Mouse (Mus musculus): Measurements from ENCODE around the gene Impg2. TPM values are rescaled to one million over a fixed set of nuclear protein-coding genes. Genes with fewer than 3 reads are reported as not detected.

Impg2 gene
- polyA plus RNA-seq, 1 experiment from 2014 or later = not detected

GRCm38 (mm10) chr16:56286076-56286475 is 82.0 kb downstream of the Impg2 start:
- DNase-seq (ENCODE audit: low spot score) (no peak), ATAC-seq (ENCODE audit: insufficient number of reproducible peaks, low FRiP score, low TSS enrichment, low read depth) (no peak)
- Histone ChIP-seq H3K36me3 (ENCODE audit: control insufficient read depth, insufficient read depth, low read length) (no peaks in the 10 kb centered on the region), H3K4me1 (ENCODE audit: control insufficient read depth, insufficient read depth, low read length) (no peaks in the 10 kb centered on the region), H3K27me3 (ENCODE audit: control insufficient read depth, insufficient read depth, low read length) (no peaks in the 10 kb centered on the region), H3K9ac (ENCODE audit: low read length) (no peak overlapping the region), H3K9me3 (ENCODE audit: control insufficient read depth, low read length) (no peaks in the 10 kb centered on the region), H3K4me2 (ENCODE audit: low read depth, severe bottlenecking) (no peak overlapping the region), H3K27ac (replicated peaks; ENCODE audit: low read depth, low read length) (no peak overlapping the region), H3K4me3 (ENCODE audit: low read depth, low read length) (no peak overlapping the region)
- WGBS = 79% methylated on average over 5 of the region's 5 CpGs

GRCm38 (mm10) chr16:56286977-56287376 is 82.9 kb downstream of the Impg2 start:
- Histone ChIP-seq H3K4me2 (ENCODE audit: low read depth, severe bottlenecking) (no peak overlapping the region), H3K9ac (ENCODE audit: low read length) (no peak overlapping the region), H3K27ac (replicated peaks; ENCODE audit: low read depth, low read length) (no peak overlapping the region), H3K36me3 (ENCODE audit: control insufficient read depth, insufficient read depth, low read length) (no peaks in the 10 kb centered on the region), H3K27me3 (ENCODE audit: control insufficient read depth, insufficient read depth, low read length) (no peaks in the 10 kb centered on the region), H3K4me3 (ENCODE audit: low read depth, low read length) (no peak overlapping the region), H3K9me3 (ENCODE audit: control insufficient read depth, low read length) (no peaks in the 10 kb centered on the region), H3K4me1 (ENCODE audit: control insufficient read depth, insufficient read depth, low read length) (no peaks in the 10 kb centered on the region)
- DNase-seq (ENCODE audit: low spot score) (no peak), ATAC-seq (ENCODE audit: insufficient number of reproducible peaks, low FRiP score, low TSS enrichment, low read depth) (no peak)
- 96% methylated on average over 2 of the region's 2 CpGs for WGBS

GRCm38 (mm10) chr16:56294887-56295286 is 90.8 kb downstream of the Impg2 start:
- Histone ChIP-seq H3K4me3 (ENCODE audit: low read depth, low read length) (no peak overlapping the region), H3K9ac (ENCODE audit: low read length) (no peak overlapping the region), H3K9me3 (ENCODE audit: control insufficient read depth, low read length) (no peaks in the 10 kb centered on the region), H3K4me1 (ENCODE audit: control insufficient read depth, insufficient read depth, low read length) (no peaks in the 10 kb centered on the region), H3K36me3 (ENCODE audit: control insufficient read depth, insufficient read depth, low read length) (no peaks in the 10 kb centered on the region), H3K4me2 (ENCODE audit: low read depth, severe bottlenecking) (no peak overlapping the region), H3K27ac (replicated peaks; ENCODE audit: low read depth, low read length) (no peak overlapping the region), H3K27me3 (ENCODE audit: control insufficient read depth, insufficient read depth, low read length) (peaks cover 6% of the 10 kb centered on the region)
- ATAC-seq (ENCODE audit: insufficient number of reproducible peaks, low FRiP score, low TSS enrichment, low read depth) (no peak), DNase-seq (ENCODE audit: low spot score) (no peak)
- WGBS = 34% methylated on average over 1 of the region's 1 CpGs

- H3K36me3 ChIP-seq (ENCODE audit: control insufficient read depth, insufficient read depth, low read length) = no peaks in the 10 kb centered on the region
- peaks cover 6% of the 10 kb centered on the region for H3K27me3 ChIP-seq (ENCODE audit: control insufficient read depth, insufficient read depth, low read length)
- ATAC-seq (ENCODE audit: insufficient number of reproducible peaks, low FRiP score, low TSS enrichment, low read depth) = no peak
- H3K4me1 ChIP-seq (ENCODE audit: control insufficient read depth, insufficient read depth, low read length) = no peaks in the 10 kb centered on the region
- WGBS = 82% methylated on average over 3 of the region's 3 CpGs
- no peak overlapping the region for H3K4me2 ChIP-seq (ENCODE audit: low read depth, severe bottlenecking)
- no peak overlapping the region for H3K9ac ChIP-seq (ENCODE audit: low read length)
- H3K9me3 ChIP-seq (ENCODE audit: control insufficient read depth, low read length) = no peaks in the 10 kb centered on the region
- no peak overlapping the region for H3K27ac ChIP-seq (replicated peaks; ENCODE audit: low read depth, low read length)
- no peak for DNase-seq (ENCODE audit: low spot score)
- H3K4me3 ChIP-seq (ENCODE audit: low read depth, low read length) = no peak overlapping the region
Observed at GRCm38 (mm10) chr16:56295888-56296648, 92.0 kb downstream of the Impg2 start.

- Histone ChIP-seq H3K27me3 (ENCODE audit: control insufficient read depth, insufficient read depth, low read length) (peaks cover 6% of the 10 kb centered on the region), H3K9me3 (ENCODE audit: control insufficient read depth, low read length) (no peaks in the 10 kb centered on the region), H3K4me1 (ENCODE audit: control insufficient read depth, insufficient read depth, low read length) (no peaks in the 10 kb centered on the region), H3K4me2 (ENCODE audit: low read depth, severe bottlenecking) (no peak overlapping the region), H3K4me3 (ENCODE audit: low read depth, low read length) (no peak overlapping the region), H3K36me3 (ENCODE audit: control insufficient read depth, insufficient read depth, low read length) (no peaks in the 10 kb centered on the region), H3K27ac (replicated peaks; ENCODE audit: low read depth, low read length) (no peak overlapping the region), H3K9ac (ENCODE audit: low read length) (no peak overlapping the region)
- no peak for ATAC-seq (ENCODE audit: insufficient number of reproducible peaks, low FRiP score, low TSS enrichment, low read depth)
- WGBS = 81% methylated on average over 6 of the region's 6 CpGs
- DNase-seq (ENCODE audit: low spot score) = no peak
Observed at GRCm38 (mm10) chr16:56298248-56298647, 94.1 kb downstream of the Impg2 start.

- Histone ChIP-seq H3K9me3 (ENCODE audit: control insufficient read depth, low read length) (no peaks in the 10 kb centered on the region), H3K27ac (replicated peaks; ENCODE audit: low read depth, low read length) (no peak overlapping the region), H3K4me2 (ENCODE audit: low read depth, severe bottlenecking) (no peak overlapping the region), H3K4me1 (ENCODE audit: control insufficient read depth, insufficient read depth, low read length) (no peaks in the 10 kb centered on the region), H3K9ac (ENCODE audit: low read length) (no peak overlapping the region), H3K27me3 (ENCODE audit: control insufficient read depth, insufficient read depth, low read length) (peaks cover 5% of the 10 kb centered on the region), H3K36me3 (ENCODE audit: control insufficient read depth, insufficient read depth, low read length) (no peaks in the 10 kb centered on the region), H3K4me3 (ENCODE audit: low read depth, low read length) (no peak overlapping the region)
- ATAC-seq (ENCODE audit: insufficient number of reproducible peaks, low FRiP score, low TSS enrichment, low read depth) (no peak), DNase-seq (ENCODE audit: low spot score) (no peak)
- 86% methylated on average over 2 of the region's 2 CpGs for WGBS
Observed at GRCm38 (mm10) chr16:56298836-56299235, 94.7 kb downstream of the Impg2 start.

- Histone ChIP-seq H3K9ac (ENCODE audit: low read length) (no peak overlapping the region), H3K4me3 (ENCODE audit: low read depth, low read length) (no peak overlapping the region), H3K27me3 (ENCODE audit: control insufficient read depth, insufficient read depth, low read length) (no peaks in the 10 kb centered on the region), H3K4me1 (ENCODE audit: control insufficient read depth, insufficient read depth, low read length) (no peaks in the 10 kb centered on the region), H3K4me2 (ENCODE audit: low read depth, severe bottlenecking) (no peak overlapping the region), H3K27ac (replicated peaks; ENCODE audit: low read depth, low read length) (no peak overlapping the region), H3K9me3 (ENCODE audit: control insufficient read depth, low read length) (no peaks in the 10 kb centered on the region), H3K36me3 (ENCODE audit: control insufficient read depth, insufficient read depth, low read length) (no peaks in the 10 kb centered on the region)
- WGBS = 44% methylated on average over 4 of the region's 4 CpGs
- ATAC-seq (ENCODE audit: insufficient number of reproducible peaks, low FRiP score, low TSS enrichment, low read depth) (no peak; the same call in 1 of the 2 replicates), DNase-seq (ENCODE audit: low spot score) (no peak)
Observed at GRCm38 (mm10) chr16:56302996-56303395, 98.9 kb downstream of the Impg2 start.

- H3K4me3 ChIP-seq (ENCODE audit: low read depth, low read length) = no peak overlapping the region
- H3K9me3 ChIP-seq (ENCODE audit: control insufficient read depth, low read length) = no peaks in the 10 kb centered on the region
- H3K9ac ChIP-seq (ENCODE audit: low read length) = no peak overlapping the region
- no peak overlapping the region for H3K27ac ChIP-seq (replicated peaks; ENCODE audit: low read depth, low read length)
- H3K4me2 ChIP-seq (ENCODE audit: low read depth, severe bottlenecking) = no peak overlapping the region
- WGBS = 78% methylated on average over 4 of the region's 4 CpGs
- H3K27me3 ChIP-seq (ENCODE audit: control insufficient read depth, insufficient read depth, low read length) = no peaks in the 10 kb centered on the region
- DNase-seq (ENCODE audit: low spot score) (no peak), ATAC-seq (ENCODE audit: insufficient number of reproducible peaks, low FRiP score, low TSS enrichment, low read depth) (no peak)
- no peaks in the 10 kb centered on the region for H3K36me3 ChIP-seq (ENCODE audit: control insufficient read depth, insufficient read depth, low read length)
- no peaks in the 10 kb centered on the region for H3K4me1 ChIP-seq (ENCODE audit: control insufficient read depth, insufficient read depth, low read length)
Observed at GRCm38 (mm10) chr16:56304167-56304566, 100.1 kb downstream of the Impg2 start.

- Histone ChIP-seq H3K9me3 (ENCODE audit: control insufficient read depth, low read length) (no peaks in the 10 kb centered on the region), H3K4me1 (ENCODE audit: control insufficient read depth, insufficient read depth, low read length) (no peaks in the 10 kb centered on the region), H3K27ac (replicated peaks; ENCODE audit: low read depth, low read length) (no peak overlapping the region), H3K9ac (ENCODE audit: low read length) (no peak overlapping the region), H3K27me3 (ENCODE audit: control insufficient read depth, insufficient read depth, low read length) (no peaks in the 10 kb centered on the region), H3K36me3 (ENCODE audit: control insufficient read depth, insufficient read depth, low read length) (no peaks in the 10 kb centered on the region), H3K4me3 (ENCODE audit: low read depth, low read length) (no peak overlapping the region), H3K4me2 (ENCODE audit: low read depth, severe bottlenecking) (no peak overlapping the region)
- ATAC-seq (ENCODE audit: insufficient number of reproducible peaks, low FRiP score, low TSS enrichment, low read depth) (no peak), DNase-seq (ENCODE audit: low spot score) (no peak)
- 51% methylated on average over 4 of the region's 4 CpGs for WGBS
Observed at GRCm38 (mm10) chr16:56307575-56307974, 103.5 kb downstream of the Impg2 start.
